Mouse (Mus musculus) right cerebral cortex, adult 2 months (tissue): ENCODE measurements around the gene Lmntd1.

Experiments used
- DNase-seq, 2 experiments: peaks; one replicate each; pipeline ENCODE4 v3.0.0; 2021 to 2022; ENCODE audit warnings: low spot score in 2 of 2

Lmntd1 gene

GRCm38 (mm10) chr6:145614219-145614618 lies at the start of gene Lmntd1:
Gene Lmntd1, minus strand, starts transcription at chr6:145614319.
- no peak for DNase-seq

GRCm38 (mm10) chr6:145660943-145661342 lies 46.8 kb upstream of the Lmntd1 start:
- DNase-seq, result no peak

DNA sequence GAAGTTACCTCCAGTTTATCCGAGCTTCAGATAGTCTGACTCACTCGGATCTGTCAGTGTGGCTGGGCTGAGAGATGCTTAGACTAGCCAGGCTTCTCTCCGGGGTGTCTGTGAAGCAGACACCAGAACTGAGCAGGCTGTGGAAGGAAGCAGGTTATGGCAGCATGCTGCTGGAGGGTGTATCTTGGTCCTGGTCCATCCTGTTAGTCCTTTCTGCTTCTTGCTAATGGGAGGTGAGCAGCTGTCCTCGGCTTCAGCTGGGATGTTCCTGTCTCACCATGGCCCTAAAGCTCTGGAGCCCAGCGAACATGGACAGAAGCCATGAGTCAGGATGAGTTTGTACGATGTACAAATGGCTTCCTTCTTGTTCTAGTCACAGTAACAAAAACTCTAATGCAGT lies 45.0 kb upstream of the Lmntd1 start:
- DNase-seq, result no peak

DNA sequence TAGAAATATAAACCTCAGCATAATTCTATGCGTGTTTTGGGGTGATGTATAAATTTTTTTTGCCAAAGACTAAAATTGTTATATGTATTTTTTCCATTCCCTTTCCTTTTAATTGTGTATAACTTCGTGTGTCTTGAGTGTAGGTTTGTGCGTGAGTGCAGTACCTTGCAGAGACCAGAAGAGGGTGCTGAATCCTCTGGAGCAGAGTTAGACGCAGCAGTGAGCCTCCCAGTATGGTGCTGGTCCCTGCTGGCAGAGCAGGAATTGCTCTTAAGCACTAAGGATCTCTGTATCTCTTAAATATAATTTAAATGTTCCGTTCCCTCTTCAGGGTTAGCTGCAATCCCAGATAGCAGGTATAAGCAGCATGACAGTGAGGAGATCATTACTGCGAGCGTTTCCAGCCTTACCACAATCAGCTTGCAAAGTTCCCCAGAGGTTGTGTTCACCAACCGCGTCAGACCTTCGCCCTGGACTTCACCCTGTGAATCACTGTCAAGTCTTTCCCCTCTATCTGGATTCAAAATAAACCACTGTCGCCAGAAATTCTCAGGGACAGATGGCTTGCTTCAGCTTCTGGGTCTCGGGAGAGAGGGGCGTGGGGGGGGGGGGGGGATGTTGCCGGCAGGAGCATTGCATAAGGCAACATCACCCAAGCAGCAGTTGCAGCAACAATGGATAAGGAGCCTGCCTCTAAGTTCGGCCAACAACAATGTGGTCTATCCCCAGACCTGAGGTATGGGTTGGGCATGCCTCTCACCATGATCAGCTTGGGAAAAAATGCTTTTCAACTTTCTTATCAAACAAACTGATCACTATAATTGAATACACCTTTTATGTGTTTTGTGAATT lies 42.8 kb upstream of the Lmntd1 start:
- no peak for DNase-seq

- DNase-seq, result no peak
Observed at GRCm38 (mm10) chr6:145655678-145656077, 41.6 kb upstream of the Lmntd1 start.

- DNase-seq, result no peak
Observed at GRCm38 (mm10) chr6:145654062-145654836, 40.1 kb upstream of the Lmntd1 start.

DNA sequence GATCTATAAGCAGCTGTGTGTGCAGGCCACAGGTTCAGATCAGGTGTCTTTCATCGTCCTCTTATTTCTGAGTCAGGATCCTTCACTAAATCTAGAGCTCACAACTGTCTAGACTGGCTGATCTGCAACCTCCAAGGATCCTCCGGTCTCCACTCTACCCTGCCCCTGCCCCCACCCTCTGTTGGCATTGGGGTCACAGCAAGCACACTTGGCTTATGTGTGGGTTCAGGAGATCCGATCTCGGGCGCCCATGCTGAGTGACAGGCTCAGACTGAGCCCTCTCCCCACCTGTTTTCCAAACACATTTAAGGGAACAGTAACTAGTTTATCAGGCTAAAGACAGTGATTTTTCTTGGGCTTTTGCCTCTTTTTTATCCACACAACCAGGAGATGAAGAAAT lies 39.5 kb upstream of the Lmntd1 start:
- DNase-seq, result no peak

GRCm38 (mm10) chr6:145652986-145653385 lies 38.9 kb upstream of the Lmntd1 start:
- no peak for DNase-seq

DNA sequence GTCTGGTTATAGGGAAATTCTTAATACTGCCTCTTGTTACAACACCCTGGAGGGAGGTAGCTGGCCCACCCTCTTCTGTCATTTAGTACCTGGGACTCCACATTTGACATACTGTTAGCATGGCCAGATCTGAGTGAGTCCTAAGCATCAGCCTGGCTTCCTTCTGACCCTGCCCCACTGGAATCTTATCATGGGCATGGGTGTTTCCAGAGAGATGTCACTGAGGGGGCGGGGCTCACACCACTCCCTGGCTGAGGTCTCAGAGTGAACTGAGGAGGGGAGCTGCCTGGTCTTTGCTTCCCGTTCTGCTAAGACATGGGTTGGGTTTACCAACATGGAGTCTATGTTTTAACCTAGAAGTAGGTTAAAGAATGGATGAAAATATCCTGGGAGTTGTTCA lies 37.9 kb upstream of the Lmntd1 start:
- DNase-seq, result no peak

DNA sequence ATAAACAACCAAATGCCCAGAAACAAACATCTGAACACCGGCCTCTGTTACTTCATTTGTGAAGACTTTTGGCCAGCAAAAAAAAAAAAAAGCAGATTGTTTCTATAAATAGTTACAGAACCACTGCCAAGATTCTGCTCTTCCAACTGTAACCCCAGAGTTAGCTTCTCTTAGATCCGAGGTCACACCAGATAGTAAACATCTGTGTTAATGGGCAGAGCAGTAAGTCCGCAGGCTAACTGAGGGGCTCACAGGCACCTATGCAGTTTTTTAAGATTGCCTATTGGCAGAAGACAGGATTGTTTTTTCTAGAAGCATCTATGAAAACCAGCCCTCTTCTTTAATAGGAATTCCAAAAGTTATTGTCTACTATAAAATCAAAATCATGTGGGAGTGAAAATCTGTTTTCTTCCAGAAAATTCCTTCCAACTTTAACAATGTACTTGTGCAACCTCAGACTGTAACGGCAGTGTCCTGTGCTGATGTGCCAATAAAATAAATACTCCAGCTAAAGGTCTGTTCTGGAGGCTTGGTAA lies 26.9 kb upstream of the Lmntd1 start:
- DNase-seq, result no peak

- DNase-seq, result no peak
Observed at GRCm38 (mm10) chr6:145638248-145638647, 24.1 kb upstream of the Lmntd1 start.

- no peak for DNase-seq
Observed at GRCm38 (mm10) chr6:145636682-145637081, 22.6 kb upstream of the Lmntd1 start.

DNA sequence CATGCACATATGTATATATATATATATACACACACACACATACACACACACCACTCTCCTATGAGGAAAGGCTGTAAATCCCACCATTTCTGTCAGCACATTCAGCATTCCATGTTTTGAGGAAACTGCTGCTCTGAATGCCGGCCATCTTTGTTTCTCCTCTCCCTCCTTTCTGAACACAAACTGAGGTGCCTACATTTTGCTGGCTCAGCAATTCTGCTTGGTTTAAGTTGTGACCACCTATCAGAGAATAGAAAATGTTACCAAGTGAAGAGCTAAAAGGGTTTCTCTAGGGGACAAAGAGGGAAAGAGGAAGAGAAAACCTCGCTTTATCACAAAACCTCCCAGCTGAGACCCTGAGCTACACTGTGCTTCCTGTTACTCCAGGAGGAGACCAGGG lies 20.3 kb upstream of the Lmntd1 start:
- DNase-seq, result no peak

DNA sequence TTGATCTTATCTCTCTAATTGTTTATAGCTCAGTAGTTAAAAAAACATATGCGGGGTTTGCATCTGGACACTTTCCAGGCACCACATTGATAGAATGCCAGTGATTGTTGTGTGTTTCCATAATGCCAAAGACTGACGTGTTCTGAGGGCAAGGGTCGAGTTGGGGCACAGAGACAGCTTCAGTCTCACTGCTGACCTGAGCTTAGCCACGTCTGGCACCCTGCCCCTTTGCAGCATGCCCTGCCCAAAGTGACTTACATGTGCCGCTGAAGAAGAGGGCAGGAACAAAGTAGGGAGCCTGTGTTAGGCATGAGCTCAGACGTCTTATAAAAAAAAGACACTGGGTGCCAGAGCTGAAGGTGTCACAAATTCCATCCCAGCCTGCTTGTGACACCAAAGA lies 16.1 kb upstream of the Lmntd1 start:
- no peak for DNase-seq

DNA sequence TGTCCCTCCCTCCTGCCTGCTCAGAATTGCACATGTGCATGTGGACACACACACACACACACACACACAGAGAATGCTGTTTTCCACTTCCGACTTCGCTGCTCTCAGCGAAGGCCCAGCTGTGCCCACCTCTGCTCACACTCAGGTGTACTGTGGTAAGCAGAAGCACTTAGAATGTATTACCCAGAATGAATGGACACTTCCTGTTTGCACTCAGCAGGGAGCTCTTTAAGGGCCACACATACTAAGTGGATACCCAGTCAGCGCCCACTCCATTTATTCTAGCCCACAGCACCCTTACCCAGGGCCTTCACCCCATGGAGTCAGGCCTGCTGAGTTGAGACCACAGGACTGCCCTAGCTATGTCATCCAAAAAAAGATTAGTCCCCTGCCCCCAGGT lies 9.0 kb upstream of the Lmntd1 start:
- no peak for DNase-seq

DNA sequence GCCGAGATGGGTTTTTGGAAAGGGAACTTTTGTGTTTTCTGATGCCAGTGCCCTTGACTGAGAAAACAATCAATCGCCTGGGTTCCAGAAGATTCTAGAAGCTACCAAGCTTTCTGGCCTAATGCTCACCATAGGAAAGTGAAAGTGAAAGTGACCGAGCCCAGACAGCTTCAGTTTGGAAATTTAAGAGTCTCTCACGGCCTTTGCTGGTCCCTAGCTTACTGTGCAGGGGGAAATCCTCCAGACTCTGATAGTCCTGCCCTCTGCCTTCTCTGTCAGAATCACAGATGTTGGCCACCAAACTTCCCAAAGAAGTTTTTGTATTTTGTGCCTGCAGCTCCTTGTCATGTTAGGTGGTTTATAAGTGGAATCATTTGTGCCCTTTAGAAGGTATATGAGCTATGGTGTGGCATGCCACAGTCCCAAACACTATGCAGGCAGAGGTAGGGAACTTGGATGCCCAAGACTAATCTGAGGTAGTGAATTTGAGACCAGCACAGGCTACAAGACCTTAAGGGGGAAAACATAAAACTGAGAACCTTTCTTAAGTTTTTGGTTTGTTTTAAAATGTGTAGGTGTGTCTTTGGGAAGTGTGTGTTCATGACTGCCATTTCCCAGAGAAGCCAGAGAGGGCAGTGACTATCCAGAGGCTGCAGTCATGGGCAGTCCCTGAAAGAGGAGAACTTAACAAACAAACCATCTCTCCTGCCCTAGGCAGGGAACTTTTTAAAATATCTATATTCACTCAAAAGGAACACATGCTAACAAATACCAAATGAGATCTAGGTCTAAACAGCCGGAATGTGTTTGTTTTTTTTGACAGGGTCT lies 2.5 kb upstream of the Lmntd1 start:
- no peak for DNase-seq

GRCm38 (mm10) chr6:145615666-145616210 lies 1.6 kb upstream of the Lmntd1 start, which contains the start of gene Tuba3b:
Gene Tuba3b, plus strand, starts transcription at chr6:145615757.
- DNase-seq, result no peak

DNA sequence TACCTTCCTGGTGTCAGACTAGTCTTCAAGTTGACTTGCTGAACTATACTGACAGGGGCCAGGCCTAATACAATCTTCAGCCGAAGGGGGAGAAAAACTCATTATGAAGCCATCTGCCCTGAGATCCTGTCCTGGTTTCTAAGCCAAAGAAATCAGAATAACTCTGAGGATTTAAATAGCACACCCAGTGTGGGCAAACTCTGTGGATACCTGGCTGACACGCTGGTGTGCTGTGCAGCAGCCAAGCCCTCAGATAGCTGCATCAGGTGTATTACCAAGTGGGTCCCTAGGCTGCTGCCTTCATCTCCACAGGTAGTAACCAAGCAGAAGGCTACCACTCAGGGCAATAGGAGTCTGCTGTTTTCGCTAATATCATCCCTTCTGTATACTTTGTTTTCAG lies 1.5 kb downstream of the Lmntd1 start:
- DNase-seq, result no peak

DNA sequence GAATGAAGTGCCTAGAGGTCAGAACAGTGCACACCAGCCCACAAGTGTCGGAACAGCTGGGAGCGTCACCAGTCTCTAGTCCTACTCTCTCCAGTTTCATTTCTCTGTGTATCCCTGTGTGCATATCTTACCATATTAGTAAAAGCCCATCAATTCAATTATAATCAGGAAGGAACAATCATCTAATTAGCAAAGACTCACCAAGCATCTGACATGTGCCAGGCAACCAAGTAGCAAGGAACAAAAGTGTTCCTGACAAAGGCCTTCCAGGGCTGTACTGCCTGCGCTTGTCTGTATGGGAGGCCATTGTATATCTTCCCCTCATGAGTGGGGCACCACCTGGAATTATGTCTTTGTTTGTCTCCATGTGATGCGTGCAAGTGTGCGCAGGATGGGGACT lies 3.2 kb downstream of the Lmntd1 start:
- DNase-seq, result no peak

- no peak for DNase-seq
Observed at GRCm38 (mm10) chr6:145608693-145609092, 5.4 kb downstream of the Lmntd1 start.

DNA sequence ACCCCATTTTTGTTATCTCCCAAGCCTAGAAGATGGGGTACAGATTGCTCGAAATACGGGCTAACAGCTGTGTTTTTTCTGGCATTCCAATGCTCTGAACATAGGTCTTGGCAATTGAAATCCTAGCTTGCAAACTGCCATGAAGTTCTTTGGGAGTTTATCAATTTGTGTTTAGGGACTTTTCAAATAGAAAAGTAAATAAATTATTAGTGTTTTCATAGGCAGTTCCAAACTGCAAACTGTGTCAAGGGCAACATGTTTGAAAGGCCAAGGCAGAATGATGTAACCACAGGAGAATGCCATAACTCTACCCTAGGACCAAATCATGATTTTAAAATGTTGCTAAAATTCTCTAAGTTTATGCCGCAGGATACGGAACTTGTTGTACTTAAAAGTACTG lies 6.4 kb downstream of the Lmntd1 start:
- no peak for DNase-seq

DNA sequence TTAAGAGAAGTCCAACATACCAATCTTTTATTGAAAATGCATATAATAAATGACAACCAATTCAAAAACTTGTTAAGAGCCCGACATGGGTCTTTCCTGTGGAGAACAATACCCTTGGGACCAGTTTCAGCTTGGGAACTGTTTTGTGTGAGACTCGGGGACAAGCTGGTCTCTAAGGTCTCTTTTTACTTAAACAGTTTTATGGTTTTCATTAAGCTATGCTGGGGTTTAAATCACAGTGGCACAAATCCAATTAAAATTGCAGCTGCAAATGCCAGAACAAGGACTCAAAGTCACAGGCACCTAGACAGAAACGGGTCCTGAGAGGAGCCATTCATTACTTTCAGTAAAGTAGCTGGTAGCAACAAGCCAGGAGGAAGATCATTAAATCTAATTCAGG lies 8.9 kb downstream of the Lmntd1 start:
- DNase-seq, result no peak
